Mouse (Mus musculus): ENCODE data around the gene Lyst. TPM values are rescaled to one million over a fixed set of nuclear protein-coding genes. Genes with fewer than 3 reads are reported as not detected.

Gene Lyst
- total RNA-seq, 4 experiments from 2014 or later = 30.0 to 50.5 (median 40.1) TPM

Other genes with a start within 250 kb of the Lyst start
- 10 to 100 TPM; 30.3 to 46.2 (median 38.0) TPM for gene Gpr137b, start 196.4 kb upstream of the Lyst start, total RNA-seq (2022)
- gene Nid1, start 152.8 kb upstream of the Lyst start, total RNA-seq (2022) = 10 to 100 TPM; 37.4 to 71.1 (median 51.9) TPM
- 10 to 100 TPM in 3 of 4 experiments, 1 to 10 TPM in 1; 10.0 to 17.8 (median 13.8) TPM for gene Gng4, start 193.7 kb downstream of the Lyst start, total RNA-seq (2022)

All from adrenal gland, adult 8-10 months (tissue).